Mouse (Mus musculus) forebrain, embryonic 15.5 days (tissue): Measurements from ENCODE around the gene Upp2. TPM values are rescaled to one million over a fixed set of nuclear protein-coding genes. Genes with fewer than 3 reads are reported as not detected.

Source experiments
- ATAC-seq: fragments of 200-750 bp; cut with Nextera tagmentation; replicated peaks from 2 replicates; pipeline ENCODE4 v1.8.0; 2017; ENCODE audit warnings: mild to moderate bottlenecking, moderate TSS enrichment, moderate library complexity
- H3K27ac ChIP-seq: fragments of 300-500 bp; sonication (generic); replicated peaks from 2 replicates; pipeline ENCODE4 v1.5.1; 2015; ENCODE audit warnings: mild to moderate bottlenecking, inconsistent platforms
- H3K27me3 ChIP-seq: fragments of 300-500 bp; sonication (generic); 2 replicates; pipeline ENCODE4 v1.6.1; 2015; ENCODE audit warnings: inconsistent platforms
- H3K36me3 ChIP-seq: fragments of 300-500 bp; sonication (generic); 2 replicates; pipeline ENCODE4 v1.6.1; 2015; ENCODE audit warnings: mild to moderate bottlenecking, inconsistent platforms
- H3K4me1 ChIP-seq: fragments of 300-500 bp; sonication (generic); 2 replicates; pipeline ENCODE4 v1.6.1; 2015; ENCODE audit warnings: inconsistent platforms
- H3K4me2 ChIP-seq: fragments of 300-500 bp; sonication (generic); replicated peaks from 2 replicates; pipeline ENCODE4 v1.6.1; 2015; ENCODE audit warnings: mild to moderate bottlenecking, inconsistent platforms
- H3K4me3 ChIP-seq: fragments of 300-500 bp; sonication (generic); 2 replicates; pipeline ENCODE4 v1.5.1; 2015; ENCODE audit warnings: mild to moderate bottlenecking, inconsistent platforms
- H3K9ac ChIP-seq: fragments of 300-500 bp; sonication (generic); replicated peaks from 2 replicates; pipeline ENCODE4 v1.6.1; 2015; ENCODE audit warnings: mild to moderate bottlenecking, inconsistent platforms
- H3K9me3 ChIP-seq: fragments of 300-500 bp; sonication (generic); 2 replicates; pipeline ENCODE4 v1.6.1; 2016; ENCODE audit warnings: inconsistent platforms
- WGBS: fragments of 180-500 bp; shearing (Covaris S2); methylation state at CpG from one replicate; pipeline ENCODE4 v1.1.7; 2015; ENCODE audit warnings: mixed read lengths; 5-methylcytosine and 5-hydroxymethylcytosine counted together
- polyA plus RNA-seq: library from polyadenylated mRNA; unstranded; fragments of >200 nt; fragmentation: Nextera tagmentation; extraction: Ambion mirVana; gene quantifications from 2 replicates; pipeline ENCODE4 v1.2.1, GENCODE M21; 2015

Gene Upp2
- polyA plus RNA-seq, 1 experiment from 2014 or later, result 14.4 TPM

DNA sequence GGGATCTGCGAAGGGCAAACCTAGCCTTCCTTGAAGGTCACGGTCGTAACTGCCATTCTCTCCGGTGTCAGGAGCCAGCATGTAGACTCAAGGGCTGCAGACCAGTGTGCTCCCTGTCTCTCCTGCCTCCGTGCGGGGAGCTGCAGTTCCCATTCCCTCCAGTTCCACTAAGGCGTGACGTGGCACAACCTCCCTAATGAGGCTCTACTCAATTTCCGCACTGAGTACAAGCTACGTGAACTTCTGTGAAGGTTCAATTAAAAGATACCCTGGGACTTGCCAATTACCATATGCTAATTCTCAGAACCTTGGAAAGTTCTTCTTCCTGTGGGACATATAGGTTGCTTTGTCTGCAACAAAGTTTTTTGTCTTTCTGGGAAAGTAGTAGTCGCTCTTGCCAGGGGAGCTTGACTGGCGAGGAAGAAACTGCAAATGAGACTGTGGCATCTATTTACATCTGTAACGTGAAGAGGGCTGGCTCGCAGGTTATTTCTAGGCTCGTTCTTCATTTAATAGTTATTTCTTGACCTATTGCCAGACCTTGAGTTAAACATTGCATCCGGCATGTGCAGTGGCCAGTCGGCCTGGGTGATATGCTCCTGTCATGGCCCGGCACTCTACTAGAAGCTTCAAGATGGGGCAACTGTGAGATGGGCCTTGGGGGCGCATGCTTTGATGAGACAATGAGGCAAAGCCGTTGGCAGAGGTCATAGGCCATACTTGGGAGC lies 265.3 kb downstream of the Upp2 start:
- H3K9ac ChIP-seq, result no peak overlapping the region
- H3K27me3 ChIP-seq, result no peaks in the 10 kb centered on the region
- no peak overlapping the region for H3K4me2 ChIP-seq
- WGBS, result 80% methylated on average over 20 of the region's 20 CpGs
- 0 out of 2 replicates have a peak, but pooled peaks cover 4% of the 10 kb centered on the region for H3K4me1 ChIP-seq
- no peak overlapping the region for H3K27ac ChIP-seq
- H3K36me3 ChIP-seq, result no peaks in the 10 kb centered on the region
- no peak for ATAC-seq
- H3K4me3 ChIP-seq, result no peak overlapping the region
- H3K9me3 ChIP-seq, result no peaks in the 10 kb centered on the region

DNA sequence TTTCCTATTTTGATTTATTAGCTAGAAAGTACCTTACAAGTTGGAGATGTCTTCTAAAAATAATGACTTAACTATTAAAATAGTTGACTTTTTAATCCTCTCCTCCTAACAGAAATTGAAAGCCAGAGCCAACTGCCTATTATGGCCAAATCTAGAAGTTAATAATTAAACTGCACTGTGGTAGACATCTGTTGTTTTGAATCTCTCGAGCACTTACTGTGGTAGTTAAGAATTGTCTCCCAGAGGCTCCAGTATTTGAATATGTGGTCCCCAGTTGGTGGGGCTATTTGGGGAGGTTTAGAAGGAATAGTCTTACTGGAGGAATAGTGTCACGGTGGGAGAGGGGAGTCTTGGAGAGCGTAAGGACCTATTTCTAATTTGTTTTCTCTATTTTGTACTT lies 273.9 kb downstream of the Upp2 start:
- no peak for ATAC-seq
- Histone ChIP-seq H3K4me1 (no peaks in the 10 kb centered on the region), H3K27me3 (no peaks in the 10 kb centered on the region), H3K27ac (no peak overlapping the region), H3K36me3 (no peaks in the 10 kb centered on the region), H3K9me3 (no peaks in the 10 kb centered on the region), H3K9ac (no peak overlapping the region), H3K4me3 (no peak overlapping the region), H3K4me2 (no peak overlapping the region)
- 77% methylated on average over 3 of the region's 3 CpGs for WGBS

DNA sequence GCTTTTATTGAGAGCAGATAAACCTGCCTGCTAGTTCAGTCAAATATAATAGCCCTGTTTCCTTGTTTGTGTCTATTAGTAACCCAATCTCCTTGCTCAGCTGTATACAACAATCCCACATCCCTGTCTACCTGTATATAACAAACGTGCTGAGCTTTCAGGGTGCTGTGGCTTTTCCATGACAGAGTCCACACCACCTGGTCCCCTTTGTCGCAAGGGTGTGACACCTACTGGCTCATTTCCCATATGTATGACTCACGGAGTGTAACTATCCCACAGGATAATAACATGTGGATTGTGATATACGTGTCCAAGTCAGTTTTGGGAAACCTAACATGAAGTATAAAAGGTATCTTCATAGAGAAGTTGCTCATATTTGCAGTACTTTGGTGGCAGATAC lies 275.3 kb downstream of the Upp2 start:
- Histone ChIP-seq H3K36me3 (no peaks in the 10 kb centered on the region), H3K9ac (no peak overlapping the region), H3K4me3 (no peak overlapping the region), H3K4me1 (no peaks in the 10 kb centered on the region), H3K9me3 (no peaks in the 10 kb centered on the region), H3K4me2 (no peak overlapping the region), H3K27ac (no peak overlapping the region), H3K27me3 (no peaks in the 10 kb centered on the region)
- ATAC-seq, result no peak
- WGBS, result 94% methylated on average over 4 of the region's 4 CpGs

Other genes starting within 250 kb of the Upp2 start
- gene Acvr1c, start 209.4 kb upstream of the Upp2 start, polyA plus RNA-seq, result 1.0 and 1.5 TPM in 2 replicates
- 0.19 TPM in 1 of 2 replicates, not detected in the other for gene Gm17409, start 97.2 kb upstream of the Upp2 start, polyA plus RNA-seq
- 7.4 and 7.9 TPM in 2 replicates for gene Acvr1, start 141 bp upstream of the Upp2 start, polyA plus RNA-seq